Comparison of ENCODE assay signal across 8 mouse cellular contexts in the genomic region with DNA sequence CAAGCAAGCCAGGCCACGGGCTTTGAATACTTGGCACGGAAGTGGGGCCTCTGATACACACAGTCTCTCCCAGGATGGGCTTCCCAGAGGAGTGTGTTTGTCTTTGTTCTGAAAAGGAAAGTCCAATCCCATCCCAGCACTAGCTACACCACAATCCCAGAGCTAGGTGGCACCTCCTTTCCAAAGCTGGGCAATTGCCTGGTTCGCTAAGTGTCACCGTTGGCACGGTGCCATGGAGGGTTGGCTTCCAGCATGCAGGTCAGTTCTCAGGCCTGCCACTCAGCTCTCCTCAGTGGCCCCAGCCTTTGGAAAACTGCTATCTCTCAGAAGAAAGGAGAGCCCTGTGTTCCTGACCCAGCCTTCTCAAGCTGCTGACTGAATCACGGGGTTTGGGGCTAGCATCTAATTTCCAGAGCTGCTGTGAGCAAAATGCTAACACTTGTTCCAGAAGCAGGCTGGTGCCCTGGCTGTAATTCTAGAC. TPM values are rescaled to one million over a fixed set of nuclear protein-coding genes. Genes with fewer than 3 reads are reported as not detected.
DNase-seq lines count a peak whose midpoint lies in the region; ATAC-seq and TF ChIP-seq lines count a peak whose summit lies in the region.

No protein-coding gene starts in this region.

- 0 out of 2 replicates have a peak, but pooled peaks cover 2% of the 10 kb centered on the region for H3K4me1 ChIP-seq in embryonic facial prominence, embryonic 11.5 days (ENCODE audit: control insufficient read depth, insufficient read depth, low read length)
- peaks cover 16% of the 10 kb centered on the region for H3K4me1 ChIP-seq in embryonic facial prominence, embryonic 10.5 days
- H3K4me1 ChIP-seq in forebrain, embryonic 10.5 days = peaks cover 17% of the 10 kb centered on the region
- H3K4me1 ChIP-seq in heart, embryonic 12.5 days (replicated peaks) = peaks cover 39% of the 10 kb centered on the region
- H3K4me1 ChIP-seq in kidney, embryonic 16.5 days (ENCODE audit: insufficient read depth, low read length) = peaks cover 11% of the 10 kb centered on the region
- H3K4me1 ChIP-seq in liver, embryonic 13.5 days (replicated peaks) = 0 out of 2 replicates have a peak, but pooled peaks cover 5% of the 10 kb centered on the region
- H3K4me1 ChIP-seq in olfactory bulb, adult 2 months (ENCODE audit: control insufficient read depth, insufficient read depth, low read length) = peaks cover 23% of the 10 kb centered on the region

- no peak for TF ChIP-seq CTCF in olfactory bulb, adult 2 months (IDR thresholded peaks at IDR 0.05; ENCODE audit: insufficient read depth, low read depth, low read length)

- no peak overlapping the region for H3K4me3 ChIP-seq in embryonic facial prominence, embryonic 11.5 days (ENCODE audit: low read depth, low read length)
- H3K4me3 ChIP-seq in embryonic facial prominence, embryonic 10.5 days = no peak overlapping the region
- no peak overlapping the region for H3K4me3 ChIP-seq in forebrain, embryonic 10.5 days
- no peak overlapping the region for H3K4me3 ChIP-seq in heart, embryonic 12.5 days
- no peak overlapping the region for H3K4me3 ChIP-seq in kidney, embryonic 16.5 days (ENCODE audit: low read length)
- H3K4me3 ChIP-seq in liver, embryonic 13.5 days (replicated peaks) = no peak overlapping the region
- H3K4me3 ChIP-seq in olfactory bulb, adult 2 months (ENCODE audit: insufficient read depth, low read depth, low read length) = no peak overlapping the region

- peak; percentile 22 for DNase-seq in embryonic facial prominence, embryonic 11.5 days (ENCODE audit: low spot score)
- no peak for DNase-seq in embryonic facial prominence, embryonic 10.5 days (ENCODE audit: low spot score)
- DNase-seq in forebrain, embryonic 10.5 days (ENCODE audit: extremely low spot score, low spot score) = no peak
- DNase-seq in liver, embryonic 13.5 days = no peak
- DNase-seq in urinary bladder, postnatal 25 days (ENCODE audit: low spot score) = peak; percentile 32

- no peaks in the 10 kb centered on the region for H3K27me3 ChIP-seq in embryonic facial prominence, embryonic 11.5 days (ENCODE audit: control insufficient read depth, insufficient read depth, low read length)
- H3K27me3 ChIP-seq in embryonic facial prominence, embryonic 10.5 days (replicated peaks; ENCODE audit: low read depth, poor library complexity, severe bottlenecking) = no peaks in the 10 kb centered on the region
- H3K27me3 ChIP-seq in forebrain, embryonic 10.5 days (ENCODE audit: poor library complexity, severe bottlenecking) = no peaks in the 10 kb centered on the region
- H3K27me3 ChIP-seq in heart, embryonic 12.5 days (replicated peaks) = no peaks in the 10 kb centered on the region
- H3K27me3 ChIP-seq in kidney, embryonic 16.5 days (ENCODE audit: insufficient read depth, low read length) = no peaks in the 10 kb centered on the region
- 0 out of 2 replicates have a peak, but pooled peaks cover 11% of the 10 kb centered on the region for H3K27me3 ChIP-seq in liver, embryonic 13.5 days

- H3K9ac ChIP-seq in embryonic facial prominence, embryonic 11.5 days (replicated peaks; ENCODE audit: low read length) = no peak overlapping the region
- no peak overlapping the region for H3K9ac ChIP-seq in heart, embryonic 12.5 days
- H3K9ac ChIP-seq in kidney, embryonic 16.5 days (replicated peaks; ENCODE audit: low read length) = no peak overlapping the region
- no peak overlapping the region for H3K9ac ChIP-seq in liver, embryonic 13.5 days

- no peak for ATAC-seq in embryonic facial prominence, embryonic 11.5 days (replicated peaks; ENCODE audit: insufficient number of reproducible peaks, low FRiP score, low TSS enrichment, low read depth)
- ATAC-seq in heart, embryonic 12.5 days (ENCODE audit: insufficient number of reproducible peaks, low FRiP score) = peak; percentile 65
- peak; percentile 75; the same call in 1 of the 2 replicates for ATAC-seq in kidney, embryonic 16.5 days (ENCODE audit: low FRiP score, low TSS enrichment)
- no peak for ATAC-seq in liver, embryonic 13.5 days (ENCODE audit: low read depth)

- TF ChIP-seq POLR2A in olfactory bulb, adult 2 months (IDR thresholded peaks at IDR 0.05; ENCODE audit: insufficient read depth, low read depth, low read length) = no peak

- H3K9me3 ChIP-seq in embryonic facial prominence, embryonic 11.5 days (replicated peaks; ENCODE audit: control insufficient read depth, low read length) = no peaks in the 10 kb centered on the region
- no peaks in the 10 kb centered on the region for H3K9me3 ChIP-seq in embryonic facial prominence, embryonic 10.5 days
- H3K9me3 ChIP-seq in forebrain, embryonic 10.5 days = no peaks in the 10 kb centered on the region
- H3K9me3 ChIP-seq in heart, embryonic 12.5 days (replicated peaks) = no peaks in the 10 kb centered on the region
- no peaks in the 10 kb centered on the region for H3K9me3 ChIP-seq in kidney, embryonic 16.5 days (ENCODE audit: low read length)
- no peaks in the 10 kb centered on the region for H3K9me3 ChIP-seq in liver, embryonic 13.5 days (replicated peaks)

- H3K4me2 ChIP-seq in embryonic facial prominence, embryonic 11.5 days (ENCODE audit: low read depth, low read length) = no peak overlapping the region
- H3K4me2 ChIP-seq in heart, embryonic 12.5 days = peak overlapping the region; percentile 1; the same call in 1 of the 2 replicates
- H3K4me2 ChIP-seq in kidney, embryonic 16.5 days (replicated peaks; ENCODE audit: low read depth, low read length) = no peak overlapping the region
- no peak overlapping the region for H3K4me2 ChIP-seq in liver, embryonic 13.5 days

- 71% methylated on average over 6 of the region's 6 CpGs for WGBS in embryonic facial prominence, embryonic 11.5 days
- 79% methylated on average over 6 of the region's 6 CpGs for WGBS in embryonic facial prominence, embryonic 10.5 days
- WGBS in forebrain, embryonic 10.5 days = 81% methylated on average over 6 of the region's 6 CpGs
- WGBS in heart, embryonic 12.5 days = 42% methylated on average over 6 of the region's 6 CpGs
- 63% methylated on average over 6 of the region's 6 CpGs for whole genome bisulfite sequencing in kidney, embryonic 16.5 days
- WGBS in liver, embryonic 13.5 days (ENCODE audit: insufficient replicate concordance) = 74% methylated on average over 6 of the region's 6 CpGs
- 32% methylated on average over 6 of the region's 6 CpGs for WGBS in olfactory bulb, adult 2 months

- H3K36me3 ChIP-seq in embryonic facial prominence, embryonic 11.5 days (replicated peaks; ENCODE audit: control insufficient read depth, insufficient read depth, low read depth, low read length) = no peaks in the 10 kb centered on the region
- no peaks in the 10 kb centered on the region for H3K36me3 ChIP-seq in embryonic facial prominence, embryonic 10.5 days (replicated peaks)
- no peaks in the 10 kb centered on the region for H3K36me3 ChIP-seq in forebrain, embryonic 10.5 days (replicated peaks)
- H3K36me3 ChIP-seq in heart, embryonic 12.5 days = no peaks in the 10 kb centered on the region
- no peaks in the 10 kb centered on the region for H3K36me3 ChIP-seq in kidney, embryonic 16.5 days (ENCODE audit: insufficient read depth, low read length)
- H3K36me3 ChIP-seq in liver, embryonic 13.5 days = no peaks in the 10 kb centered on the region

- no peak overlapping the region for H3K27ac ChIP-seq in embryonic facial prominence, embryonic 11.5 days (replicated peaks; ENCODE audit: low read depth, low read length)
- no peak overlapping the region for H3K27ac ChIP-seq in embryonic facial prominence, embryonic 10.5 days (replicated peaks)
- 0 out of 2 replicates have a peak overlapping the region, but pooled peaks have one; percentile 41 for H3K27ac ChIP-seq in forebrain, embryonic 10.5 days
- peak overlapping the region; percentile 78 for H3K27ac ChIP-seq in heart, embryonic 12.5 days (ENCODE audit: poor library complexity, severe bottlenecking)
- peak overlapping the region; percentile 34; the same call in 1 of the 2 replicates for H3K27ac ChIP-seq in kidney, embryonic 16.5 days (ENCODE audit: low read length)
- 0 out of 2 replicates have a peak overlapping the region, but pooled peaks have one; percentile 10 for H3K27ac ChIP-seq in liver, embryonic 13.5 days
- H3K27ac ChIP-seq in olfactory bulb, adult 2 months (ENCODE audit: insufficient read depth, low read depth, low read length) = peak overlapping the region; percentile 22

RNA-seq across cellular contexts. Expression of gene Bod1, which starts 42.0 kb away (rescaled TPM):
- polyA plus RNA-seq in embryonic facial prominence, embryonic 11.5 days (2014; fragmentation: Nextera tagmentation; extraction: Ambion mirVana) = 130 and 137 TPM in 2 replicates
- polyA plus RNA-seq in embryonic facial prominence, embryonic 10.5 days (2016; fragmentation: Nextera tagmentation; extraction: Ambion mirVana) = 113 and 115 TPM in 2 replicates
- polyA plus RNA-seq in forebrain, embryonic 10.5 days (2016; fragmentation: Nextera tagmentation; extraction: Ambion mirVana) = 120 and 124 TPM in 2 replicates
- 78.3 and 79.8 TPM in 2 replicates for polyA plus RNA-seq in heart, embryonic 12.5 days (2016; fragmentation: Nextera tagmentation; extraction: Ambion mirVana)
- polyA plus RNA-seq in kidney, embryonic 16.5 days (2015; fragmentation: Nextera tagmentation; extraction: Ambion mirVana) = 81.8 and 88.4 TPM in 2 replicates
- 14.5 and 15.8 TPM in 2 replicates for polyA plus RNA-seq in liver, embryonic 13.5 days (2015; fragmentation: Nextera tagmentation; extraction: Ambion mirVana)
- not detected in 2 replicates for polyA plus RNA-seq in olfactory bulb, adult 2 months (2012; ENCODE audit: insufficient read depth, insufficient read length, low replicate concordance, missing spikeins)

Comparison
In these comparisons a context has a peak if more than half of its experiments do, and no peak if none do; other contexts are left out.
1. DNase-seq: peak in embryonic facial prominence, embryonic 11.5 days (single experiment) and urinary bladder, postnatal 25 days (single experiment); none in embryonic facial prominence, embryonic 10.5 days (single experiment), forebrain, embryonic 10.5 days (single experiment) and liver, embryonic 13.5 days (single experiment).
2. ATAC-seq: peak in heart, embryonic 12.5 days (single experiment) and kidney, embryonic 16.5 days (single experiment); none in embryonic facial prominence, embryonic 11.5 days (single experiment) and liver, embryonic 13.5 days (single experiment).
3. H3K27ac ChIP-seq: peak in forebrain, embryonic 10.5 days (single experiment), heart, embryonic 12.5 days (single experiment), kidney, embryonic 16.5 days (single experiment), liver, embryonic 13.5 days (single experiment) and olfactory bulb, adult 2 months (single experiment); none in embryonic facial prominence, embryonic 11.5 days (single experiment) and embryonic facial prominence, embryonic 10.5 days (single experiment).
4. RNA of gene Bod1, which starts 42.0 kb away (polyA plus RNA-seq): 130 to 137 TPM in embryonic facial prominence, embryonic 11.5 days, 120 to 124 TPM in forebrain, embryonic 10.5 days, 113 to 115 TPM in embryonic facial prominence, embryonic 10.5 days, 81.8 to 88.4 TPM in kidney, embryonic 16.5 days, 78.3 to 79.8 TPM in heart, embryonic 12.5 days and 14.5 to 15.8 TPM in liver, embryonic 13.5 days; not detected in olfactory bulb, adult 2 months; every median in the first group is over 10 times any median in the second.